Mouse (Mus musculus) forebrain, embryonic 11.5 days (tissue): ENCODE results near the gene Phldb1. TPM values are rescaled to one million over a fixed set of nuclear protein-coding genes. Genes with fewer than 3 reads are reported as not detected.

Source experiments
- ATAC-seq: fragments of 200-750 bp; cut with Nextera tagmentation; replicated peaks from 2 replicates; pipeline ENCODE4 v1.8.0; 2017; ENCODE audit warnings: moderate TSS enrichment; ENCODE audit not compliant: low FRiP score
- DNase-seq: peaks from one replicate; pipeline ENCODE4 v3.0.0-alpha.2; 2017; ENCODE audit warnings: low spot score
- H3K27ac ChIP-seq: fragments of 300-500 bp; sonication (generic); 2 replicates; pipeline ENCODE4 v1.5.1; 2014; ENCODE audit warnings: low read depth, low read length
- H3K27me3 ChIP-seq: fragments of 300-500 bp; sonication (generic); 2 replicates; pipeline ENCODE4 v1.6.1; 2014; ENCODE audit warnings: mild to moderate bottlenecking, low read length, mixed read lengths; ENCODE audit not compliant: control insufficient read depth, insufficient read depth
- H3K36me3 ChIP-seq: fragments of 300-500 bp; sonication (generic); 2 replicates; pipeline ENCODE4 v1.6.1; 2014; ENCODE audit warnings: mild to moderate bottlenecking, low read length, moderate library complexity, mixed read lengths; ENCODE audit not compliant: control insufficient read depth, insufficient read depth
- H3K4me1 ChIP-seq: fragments of 300-500 bp; sonication (generic); replicated peaks from 2 replicates; pipeline ENCODE4 v1.6.1; 2014; ENCODE audit warnings: low read length, mixed read lengths; ENCODE audit not compliant: control insufficient read depth, insufficient read depth
- H3K4me2 ChIP-seq: fragments of 300-500 bp; sonication (generic); 2 replicates; pipeline ENCODE4 v1.6.1; 2014; ENCODE audit warnings: low read depth, mild to moderate bottlenecking, low read length, moderate library complexity, mixed read lengths; ENCODE audit not compliant: severe bottlenecking
- H3K4me3 ChIP-seq: fragments of 300-500 bp; sonication (generic); 2 replicates; pipeline ENCODE4 v1.5.1; 2014; ENCODE audit warnings: low read depth, low read length
- H3K9ac ChIP-seq: fragments of 300-500 bp; sonication (generic); 2 replicates; pipeline ENCODE4 v1.6.1; 2014; ENCODE audit warnings: low read length
- H3K9me3 ChIP-seq: fragments of 300-500 bp; sonication (generic); 2 replicates; pipeline ENCODE4 v1.6.1; 2016; ENCODE audit warnings: low read length, mixed read lengths; ENCODE audit not compliant: control insufficient read depth
- WGBS: fragments of 180-500 bp; shearing (Covaris S2); extraction: QIAGEN DNeasy Blood & Tissue Kit; methylation state at CpG from one replicate; pipeline ENCODE4 v1.1.7; 2014; 5-methylcytosine and 5-hydroxymethylcytosine counted together
- polyA plus RNA-seq: library from polyadenylated mRNA; unstranded; fragments of >200 nt; fragmentation: Nextera tagmentation; extraction: Ambion mirVana; gene quantifications from 2 replicates; pipeline ENCODE4 v1.2.1, GENCODE M21; 2014

Gene Phldb1
- polyA plus RNA-seq, 1 experiment from 2014 or later, result 46.0 TPM

GRCm38 (mm10) chr9:44733671-44734523, 1.1 kb downstream of the Phldb1 start:
- peak; percentile 75 for DNase-seq
- H3K27me3 ChIP-seq, result peaks cover 3% of the 10 kb centered on the region; the same call in 1 of the 2 replicates
- peaks cover 10% of the 10 kb centered on the region for H3K4me1 ChIP-seq
- peak overlapping the region; percentile 99 for H3K4me2 ChIP-seq
- ATAC-seq, result peak; percentile 63
- H3K9ac ChIP-seq, result peak overlapping the region; percentile 73
- H3K27ac ChIP-seq, result no peak overlapping the region
- H3K4me3 ChIP-seq, result peak overlapping the region; percentile 59
- no peaks in the 10 kb centered on the region for H3K9me3 ChIP-seq
- WGBS, result under 1% methylated on average over 79 of the region's 79 CpGs
- H3K36me3 ChIP-seq, result no peaks in the 10 kb centered on the region

GRCm38 (mm10) chr9:44732921-44733530, 2.0 kb downstream of the Phldb1 start:
- peaks cover 3% of the 10 kb centered on the region; the same call in 1 of the 2 replicates for H3K27me3 ChIP-seq
- peaks cover 10% of the 10 kb centered on the region for H3K4me1 ChIP-seq
- no peak for DNase-seq
- peak overlapping the region; percentile 99; the same call in 1 of the 2 replicates for H3K4me2 ChIP-seq
- peak overlapping the region; percentile 59 for H3K4me3 ChIP-seq
- no peaks in the 10 kb centered on the region for H3K36me3 ChIP-seq
- H3K9ac ChIP-seq, result no peak overlapping the region; the same call in 1 of the 2 replicates
- H3K9me3 ChIP-seq, result no peaks in the 10 kb centered on the region
- no peak for ATAC-seq
- 58% methylated on average over 12 of the region's 12 CpGs for WGBS
- no peak overlapping the region for H3K27ac ChIP-seq

- 77% methylated on average over 5 of the region's 5 CpGs for WGBS
- no peak for DNase-seq
Observed at GRCm38 (mm10) chr9:44732130-44732549, 2.9 kb downstream of the Phldb1 start.

GRCm38 (mm10) chr9:44727441-44727840, 7.6 kb downstream of the Phldb1 start:
- H3K27me3 ChIP-seq, result no peaks in the 10 kb centered on the region
- no peak overlapping the region for H3K9ac ChIP-seq
- 58% methylated on average over 5 of the region's 5 CpGs for WGBS
- H3K4me3 ChIP-seq, result no peak overlapping the region
- no peaks in the 10 kb centered on the region for H3K9me3 ChIP-seq
- peaks cover 22% of the 10 kb centered on the region for H3K4me1 ChIP-seq
- ATAC-seq (no peak), DNase-seq (no peak)
- H3K27ac ChIP-seq, result no peak overlapping the region
- no peak overlapping the region for H3K4me2 ChIP-seq
- H3K36me3 ChIP-seq, result no peaks in the 10 kb centered on the region

More at GRCm38 (mm10) chr9:44732130-44732549, 2.9 kb downstream of the Phldb1 start:
- H3K4me1 ChIP-seq, result peaks cover 15% of the 10 kb centered on the region
- H3K4me2 ChIP-seq, result no peak overlapping the region
- H3K36me3 ChIP-seq, result no peaks in the 10 kb centered on the region
- no peak overlapping the region for H3K27ac ChIP-seq
- ATAC-seq, result no peak
- peaks cover 3% of the 10 kb centered on the region; the same call in 1 of the 2 replicates for H3K27me3 ChIP-seq
- no peak overlapping the region for H3K9ac ChIP-seq
- H3K4me3 ChIP-seq, result no peak overlapping the region
- no peaks in the 10 kb centered on the region for H3K9me3 ChIP-seq

- Histone ChIP-seq H3K36me3 (no peaks in the 10 kb centered on the region), H3K4me3 (no peak overlapping the region), H3K4me1 (peaks cover 24% of the 10 kb centered on the region), H3K4me2 (no peak overlapping the region), H3K9ac (0 out of 2 replicates have a peak overlapping the region, but pooled peaks have one; percentile 20), H3K27me3 (no peaks in the 10 kb centered on the region), H3K27ac (0 out of 2 replicates have a peak overlapping the region, but pooled peaks have one; percentile 26), H3K9me3 (no peaks in the 10 kb centered on the region)
- DNase-seq (no peak), ATAC-seq (no peak)
- 42% methylated on average over 10 of the region's 10 CpGs for WGBS
Observed at GRCm38 (mm10) chr9:44726431-44727146, 8.4 kb downstream of the Phldb1 start.

GRCm38 (mm10) chr9:44724665-44725064, 10.3 kb downstream of the Phldb1 start:
- H3K36me3 ChIP-seq, result no peaks in the 10 kb centered on the region
- H3K4me2 ChIP-seq, result no peak overlapping the region
- no peaks in the 10 kb centered on the region for H3K27me3 ChIP-seq
- ATAC-seq, result no peak
- peaks cover 35% of the 10 kb centered on the region for H3K4me1 ChIP-seq
- H3K4me3 ChIP-seq, result no peak overlapping the region
- no peaks in the 10 kb centered on the region for H3K9me3 ChIP-seq
- DNase-seq, result no peak
- no peak overlapping the region for H3K9ac ChIP-seq
- H3K27ac ChIP-seq, result no peak overlapping the region
- WGBS, result 70% methylated on average over 2 of the region's 2 CpGs

- H3K27me3 ChIP-seq, result no peaks in the 10 kb centered on the region
- H3K9ac ChIP-seq, result no peak overlapping the region
- no peak for ATAC-seq
- no peaks in the 10 kb centered on the region for H3K36me3 ChIP-seq
- WGBS, result 73% methylated on average over 6 of the region's 6 CpGs
- no peak overlapping the region for H3K4me3 ChIP-seq
- H3K4me1 ChIP-seq, result peaks cover 40% of the 10 kb centered on the region
- DNase-seq, result no peak
- no peak overlapping the region for H3K4me2 ChIP-seq
- no peaks in the 10 kb centered on the region for H3K9me3 ChIP-seq
- no peak overlapping the region for H3K27ac ChIP-seq
Observed at GRCm38 (mm10) chr9:44724223-44724622, 10.8 kb downstream of the Phldb1 start.

- Histone ChIP-seq H3K27ac (no peak overlapping the region; the same call in 1 of the 2 replicates), H3K9me3 (no peaks in the 10 kb centered on the region), H3K27me3 (no peaks in the 10 kb centered on the region), H3K36me3 (no peaks in the 10 kb centered on the region), H3K4me1 (peaks cover 41% of the 10 kb centered on the region), H3K9ac (no peak overlapping the region), H3K4me2 (no peak overlapping the region), H3K4me3 (no peak overlapping the region)
- DNase-seq (no peak), ATAC-seq (no peak)
- WGBS, result 85% methylated on average over 11 of the region's 11 CpGs
Observed at GRCm38 (mm10) chr9:44723521-44724041, 11.4 kb downstream of the Phldb1 start.
